Mouse (Mus musculus) liver, embryonic 16.5 days (tissue): ENCODE data around the gene Dusp15. TPM values are rescaled to one million over a fixed set of nuclear protein-coding genes. Genes with fewer than 3 reads are reported as not detected.

ENCODE experiments used
- ATAC-seq: fragments of 200-750 bp; cut with Nextera tagmentation; 2 replicates; pipeline ENCODE4 v1.8.0; 2017; ENCODE audit warnings: low read depth, mild to moderate bottlenecking, moderate number of reproducible peaks, moderate library complexity
- H3K27ac ChIP-seq: fragments of 300-500 bp; sonication (generic); 2 replicates; pipeline ENCODE4 v1.5.1; 2014; ENCODE audit warnings: mild to moderate bottlenecking, low read length
- H3K27me3 ChIP-seq: fragments of 300-500 bp; sonication (generic); 2 replicates; pipeline ENCODE4 v1.6.1; 2014; ENCODE audit warnings: low read depth, low read length, mixed read lengths; ENCODE audit not compliant: control insufficient read depth, insufficient read depth
- H3K36me3 ChIP-seq: fragments of 300-500 bp; sonication (generic); 2 replicates; pipeline ENCODE4 v1.6.1; 2014; ENCODE audit warnings: mild to moderate bottlenecking; ENCODE audit not compliant: control insufficient read depth, insufficient read depth
- H3K4me1 ChIP-seq: fragments of 300-500 bp; sonication (generic); 2 replicates; pipeline ENCODE4 v1.6.1; 2014; ENCODE audit warnings: low read depth, low read length, mixed read lengths; ENCODE audit not compliant: control insufficient read depth
- H3K4me2 ChIP-seq: fragments of 300-500 bp; sonication (generic); 2 replicates; pipeline ENCODE4 v1.6.1; 2014; ENCODE audit warnings: low read depth, low read length, mixed read lengths
- H3K4me3 ChIP-seq: fragments of 300-500 bp; sonication (generic); 2 replicates; pipeline ENCODE4 v1.5.1; 2014; ENCODE audit warnings: low read depth, mild to moderate bottlenecking, low read length
- H3K9ac ChIP-seq: fragments of 300-500 bp; sonication (generic); 2 replicates; pipeline ENCODE4 v1.6.1; 2014; ENCODE audit warnings: low read depth, low read length
- H3K9me3 ChIP-seq: fragments of 300-500 bp; sonication (generic); replicated peaks from 2 replicates; pipeline ENCODE4 v1.6.1; 2016; ENCODE audit warnings: low read length; ENCODE audit not compliant: control insufficient read depth
- WGBS: fragments of 180-500 bp; shearing (Covaris S2); extraction: QIAGEN DNeasy Blood & Tissue Kit; methylation state at CpG from one replicate; pipeline ENCODE4 v1.1.7; 2014; ENCODE audit not compliant: insufficient replicate concordance; 5-methylcytosine and 5-hydroxymethylcytosine counted together
- polyA plus RNA-seq: library from polyadenylated mRNA; unstranded; fragments of >200 nt; fragmentation: Nextera tagmentation; extraction: Ambion mirVana; gene quantifications from 2 replicates; pipeline ENCODE4 v1.2.1, GENCODE M21; 2015

The Dusp15 gene
- polyA plus RNA-seq, 1 experiment from 2014 or later, result not detected

DNA sequence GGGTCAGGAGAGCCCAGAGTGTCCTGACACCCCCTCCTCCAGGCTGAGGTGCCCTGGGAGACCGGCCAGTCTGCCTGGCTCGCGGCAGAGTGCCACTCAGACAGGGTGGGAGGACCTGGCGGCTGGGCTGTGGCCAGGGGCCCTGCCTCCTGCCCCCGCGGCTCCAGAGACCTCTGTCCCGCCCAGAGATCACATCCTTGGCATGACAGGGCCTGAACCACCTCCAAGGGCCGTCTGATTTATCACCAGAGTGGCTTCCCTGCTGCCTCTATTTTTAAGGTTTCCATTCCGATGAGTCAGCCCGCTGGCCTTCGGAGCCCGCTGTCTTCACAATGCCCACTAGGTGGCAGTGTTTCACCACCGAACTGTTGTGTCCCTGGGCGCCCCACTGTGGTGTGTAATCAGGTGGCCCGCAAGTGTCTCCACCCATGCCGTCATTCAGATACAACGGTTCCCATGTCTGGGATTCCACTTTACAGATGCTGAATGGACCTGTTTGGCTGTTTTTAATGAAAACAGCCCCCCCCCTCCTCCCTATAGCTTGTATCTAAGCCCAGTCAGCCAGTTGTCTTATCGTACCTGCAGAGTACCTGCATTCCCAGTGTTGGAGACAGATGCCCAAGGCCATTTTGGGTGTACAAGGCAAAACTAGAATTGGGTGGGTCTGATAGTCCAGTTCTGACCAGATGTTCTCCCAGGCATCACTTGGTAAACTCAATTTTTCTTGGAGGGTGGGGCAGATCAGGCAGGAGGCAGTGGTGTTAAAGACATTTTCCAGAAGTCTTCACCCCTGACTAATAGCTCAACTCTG, 37.0 kb downstream of the Dusp15 start:
- H3K9me3 ChIP-seq, result no peaks in the 10 kb centered on the region
- no peak overlapping the region for H3K4me3 ChIP-seq
- ATAC-seq, result peak; percentile 55; the same call in 1 of the 2 replicates
- H3K27ac ChIP-seq, result no peak overlapping the region
- WGBS, result 2% methylated on average over 18 of the region's 18 CpGs
- no peak overlapping the region for H3K4me2 ChIP-seq
- no peak overlapping the region for H3K9ac ChIP-seq
- H3K36me3 ChIP-seq, result no peaks in the 10 kb centered on the region
- peaks cover 3% of the 10 kb centered on the region; the same call in 1 of the 2 replicates for H3K4me1 ChIP-seq
- peaks cover 31% of the 10 kb centered on the region for H3K27me3 ChIP-seq

DNA sequence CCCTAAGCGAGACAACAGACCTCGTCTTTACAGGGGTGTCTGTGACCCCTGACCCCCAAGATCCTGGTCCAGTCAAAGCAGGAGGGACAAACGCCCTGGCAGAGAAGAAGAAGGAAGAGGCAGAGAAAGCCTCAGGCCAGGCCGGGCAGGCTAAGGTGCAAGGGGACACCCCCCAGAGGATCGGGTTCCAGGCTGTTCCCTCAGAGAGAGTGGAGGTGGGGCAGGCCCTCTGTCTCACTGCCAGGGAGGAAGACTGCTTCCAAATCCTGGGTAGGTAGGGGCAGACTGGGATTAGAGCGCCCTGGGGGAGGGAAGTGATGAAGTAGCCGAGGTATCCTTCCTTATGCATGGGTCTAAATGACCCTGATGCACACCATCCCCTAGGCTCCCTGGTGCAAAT, 38.0 kb downstream of the Dusp15 start:
- H3K4me2 ChIP-seq, result no peak overlapping the region
- peaks cover 31% of the 10 kb centered on the region for H3K27me3 ChIP-seq
- 31% methylated on average over 7 of the region's 7 CpGs for WGBS
- H3K27ac ChIP-seq, result no peak overlapping the region
- H3K4me1 ChIP-seq, result peaks cover 3% of the 10 kb centered on the region; the same call in 1 of the 2 replicates
- no peak overlapping the region for H3K9ac ChIP-seq
- H3K4me3 ChIP-seq, result no peak overlapping the region
- no peaks in the 10 kb centered on the region for H3K36me3 ChIP-seq
- H3K9me3 ChIP-seq, result no peaks in the 10 kb centered on the region
- no peak for ATAC-seq

DNA sequence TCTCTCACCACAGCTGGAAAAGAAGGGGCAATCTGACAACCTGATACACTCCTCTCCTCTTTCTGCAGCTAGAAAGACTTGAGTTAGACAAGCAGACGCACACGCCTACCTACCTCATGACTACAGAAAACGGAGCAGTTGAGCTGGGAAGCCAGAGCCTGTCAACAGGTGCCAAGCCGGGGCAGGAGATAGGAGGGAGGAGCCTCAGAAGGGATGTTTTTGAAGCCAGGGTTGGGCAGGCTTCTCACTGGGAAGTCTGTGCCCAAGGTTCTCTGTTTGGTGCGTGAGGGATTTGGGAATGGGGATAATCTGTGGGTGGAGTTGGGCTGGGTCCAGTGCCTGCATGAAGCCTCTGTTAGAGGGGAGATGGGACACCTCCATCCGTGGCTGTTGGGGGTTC, 40.1 kb downstream of the Dusp15 start:
- peaks cover 3% of the 10 kb centered on the region; the same call in 1 of the 2 replicates for H3K4me1 ChIP-seq
- 21% methylated on average over 6 of the region's 6 CpGs for WGBS
- ATAC-seq, result no peak

DNA sequence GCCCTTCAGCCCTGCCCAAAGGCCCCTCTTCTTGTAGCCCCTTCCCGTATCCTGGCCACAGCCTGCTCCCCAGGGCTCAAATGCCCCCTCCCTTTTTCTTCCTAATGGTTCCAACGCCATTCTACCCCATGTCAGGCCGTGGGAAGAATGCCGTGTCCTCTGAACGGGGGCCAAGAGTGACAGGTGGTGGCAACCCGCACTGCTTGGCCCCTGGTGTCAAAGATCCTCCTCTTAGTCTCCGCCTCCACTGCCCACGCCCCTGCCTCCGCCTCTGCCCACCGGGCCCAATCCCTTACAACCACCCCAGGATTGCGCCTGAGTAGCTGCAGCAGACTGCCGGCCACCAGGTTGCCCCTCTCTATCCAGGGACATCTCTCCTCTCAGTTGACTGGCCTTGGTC, 40.5 kb downstream of the Dusp15 start, which contains the start of gene Mylk2:
TSS of gene Mylk2 (plus strand) at position 322 of the 400 bp plus-strand sequence.
- H3K4me2 ChIP-seq, result no peak within 1 kb of the TSS
- H3K9me3 ChIP-seq, result no peaks in the 10 kb centered on the region
- H3K27me3 ChIP-seq, result peaks cover 31% of the 10 kb centered on the region
- WGBS, result 22% methylated on average over 12 of the region's 12 CpGs
- ATAC-seq, result no peak
- no peak within 1 kb of the TSS for H3K4me3 ChIP-seq
- H3K4me1 ChIP-seq, result peaks cover 3% of the 10 kb centered on the region; the same call in 1 of the 2 replicates
- no peak within 1 kb of the TSS for H3K27ac ChIP-seq
- H3K36me3 ChIP-seq, result no peaks in the 10 kb centered on the region
- no peak within 1 kb of the TSS for H3K9ac ChIP-seq

More for the DNA sequence above, 40.1 kb downstream of the Dusp15 start:
- Histone ChIP-seq H3K4me2 (no peak overlapping the region), H3K27ac (no peak overlapping the region), H3K4me3 (no peak overlapping the region), H3K27me3 (peaks cover 31% of the 10 kb centered on the region), H3K9me3 (no peaks in the 10 kb centered on the region), H3K9ac (no peak overlapping the region), H3K36me3 (no peaks in the 10 kb centered on the region)

DNA sequence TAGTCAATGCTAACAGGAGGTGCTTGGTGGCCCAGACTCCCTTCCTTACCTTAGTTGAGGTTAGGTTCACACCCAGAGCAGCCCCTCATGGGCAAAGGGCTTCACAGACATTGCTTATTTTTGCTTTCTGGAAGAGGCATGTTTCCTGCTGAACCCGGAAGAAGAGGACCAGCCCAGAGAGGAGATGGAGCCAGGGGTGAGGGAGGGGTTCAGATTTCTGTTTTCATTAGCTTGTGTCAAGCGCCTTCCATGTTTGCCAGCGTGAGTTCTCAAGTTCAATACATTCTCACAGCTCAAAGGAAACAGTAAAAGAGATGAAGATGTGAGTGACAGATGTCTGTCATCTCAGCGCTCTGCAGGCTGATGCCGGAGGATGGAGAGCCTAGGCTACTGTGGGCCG, 41.6 kb downstream of the Dusp15 start:
- no peak for ATAC-seq
- Histone ChIP-seq H3K36me3 (no peaks in the 10 kb centered on the region), H3K9ac (no peak overlapping the region), H3K9me3 (no peaks in the 10 kb centered on the region), H3K4me1 (peaks cover 3% of the 10 kb centered on the region; the same call in 1 of the 2 replicates), H3K4me3 (no peak overlapping the region), H3K4me2 (no peak overlapping the region), H3K27me3 (peaks cover 28% of the 10 kb centered on the region), H3K27ac (no peak overlapping the region)
- WGBS, result 65% methylated on average over 6 of the region's 6 CpGs

DNA sequence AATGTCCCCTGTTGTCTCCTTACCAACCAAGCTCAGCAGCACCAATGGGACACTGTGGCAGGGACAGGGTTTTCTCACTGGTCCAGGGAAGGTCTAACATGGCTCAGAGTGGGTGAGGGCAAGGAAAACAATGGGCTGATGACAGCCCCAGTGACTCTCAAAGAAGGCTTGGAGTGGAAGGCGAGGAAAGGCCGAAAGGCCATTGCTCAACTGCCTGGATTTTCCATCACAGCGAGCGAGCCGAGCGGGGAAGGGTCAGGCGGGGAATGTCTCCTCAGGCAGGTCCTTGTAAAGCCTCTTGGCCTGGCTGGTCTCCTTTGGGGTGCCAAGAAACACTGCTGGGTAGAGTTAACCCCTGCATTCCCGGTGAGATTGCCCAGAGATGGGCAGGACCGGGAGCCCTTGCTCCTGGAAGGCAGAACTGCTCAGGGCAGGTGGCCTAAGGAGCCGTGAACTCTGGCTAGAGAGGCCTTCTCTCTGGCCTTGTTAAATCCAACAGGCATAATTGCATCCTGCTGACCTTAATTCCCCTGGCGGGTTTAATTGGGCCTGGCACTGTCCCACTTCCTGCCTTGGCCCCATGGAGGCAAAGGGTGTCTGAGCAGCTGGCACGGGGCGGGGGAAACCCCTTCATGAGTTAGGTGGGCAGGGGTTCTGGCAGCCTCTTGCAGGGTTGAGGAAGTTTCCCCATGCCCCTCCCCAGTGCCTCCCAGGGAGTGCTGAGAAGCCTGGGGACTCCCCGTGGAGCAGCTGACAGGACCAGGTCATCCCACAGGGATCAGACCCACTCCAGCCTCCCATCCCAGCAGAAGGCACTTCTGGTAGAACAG, 44.2 kb downstream of the Dusp15 start:
- no peak overlapping the region for H3K27ac ChIP-seq
- no peak overlapping the region for H3K4me3 ChIP-seq
- WGBS, result 69% methylated on average over 14 of the region's 14 CpGs
- H3K36me3 ChIP-seq, result no peaks in the 10 kb centered on the region
- peaks cover 13% of the 10 kb centered on the region for H3K27me3 ChIP-seq
- H3K9me3 ChIP-seq, result no peaks in the 10 kb centered on the region
- H3K4me1 ChIP-seq, result no peaks in the 10 kb centered on the region
- H3K4me2 ChIP-seq, result no peak overlapping the region
- no peak for ATAC-seq
- no peak overlapping the region for H3K9ac ChIP-seq

DNA sequence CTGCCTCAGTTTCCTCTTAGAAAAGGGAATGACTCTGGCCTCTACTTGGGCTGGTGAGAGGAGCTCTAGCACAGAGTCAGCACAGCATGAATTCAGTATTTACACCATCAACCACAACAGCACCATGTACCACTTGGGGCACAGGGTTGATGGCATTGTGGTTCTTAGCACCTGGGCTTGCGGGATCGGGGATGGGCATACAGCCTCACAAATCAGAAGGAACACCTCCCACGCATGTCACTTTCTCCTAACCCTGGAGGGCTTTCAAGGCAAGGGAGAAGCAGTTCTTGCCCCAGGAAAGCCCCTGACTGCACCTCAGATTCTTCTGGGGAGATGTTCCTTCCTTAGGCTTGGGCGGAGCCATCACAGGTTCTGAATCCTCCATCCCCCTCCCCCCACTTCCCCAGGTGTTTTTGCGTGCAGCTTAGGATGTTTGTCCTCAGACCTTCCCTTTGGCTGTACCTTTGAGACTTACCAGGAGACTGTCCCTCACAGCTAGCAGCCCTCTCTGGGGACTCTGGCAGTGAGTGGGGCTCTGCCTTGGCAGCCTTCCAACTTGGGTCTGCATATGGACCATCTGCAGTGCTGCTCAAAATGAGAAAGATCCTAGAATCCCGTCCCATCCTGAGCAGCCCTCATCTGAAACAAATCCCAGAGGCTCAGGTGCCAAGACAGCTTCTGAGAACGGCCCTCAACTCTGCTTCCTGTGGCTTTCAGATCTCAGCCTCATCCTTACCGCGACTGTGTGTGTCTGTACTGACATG, 45.0 kb downstream of the Dusp15 start:
- peaks cover 6% of the 10 kb centered on the region for H3K27me3 ChIP-seq
- H3K4me1 ChIP-seq, result no peaks in the 10 kb centered on the region
- no peak overlapping the region for H3K27ac ChIP-seq
- H3K4me3 ChIP-seq, result no peak overlapping the region
- H3K9me3 ChIP-seq, result no peaks in the 10 kb centered on the region
- ATAC-seq, result no peak
- H3K4me2 ChIP-seq, result no peak overlapping the region
- no peak overlapping the region for H3K9ac ChIP-seq
- 46% methylated on average over 9 of the region's 9 CpGs for WGBS
- H3K36me3 ChIP-seq, result no peaks in the 10 kb centered on the region

DNA sequence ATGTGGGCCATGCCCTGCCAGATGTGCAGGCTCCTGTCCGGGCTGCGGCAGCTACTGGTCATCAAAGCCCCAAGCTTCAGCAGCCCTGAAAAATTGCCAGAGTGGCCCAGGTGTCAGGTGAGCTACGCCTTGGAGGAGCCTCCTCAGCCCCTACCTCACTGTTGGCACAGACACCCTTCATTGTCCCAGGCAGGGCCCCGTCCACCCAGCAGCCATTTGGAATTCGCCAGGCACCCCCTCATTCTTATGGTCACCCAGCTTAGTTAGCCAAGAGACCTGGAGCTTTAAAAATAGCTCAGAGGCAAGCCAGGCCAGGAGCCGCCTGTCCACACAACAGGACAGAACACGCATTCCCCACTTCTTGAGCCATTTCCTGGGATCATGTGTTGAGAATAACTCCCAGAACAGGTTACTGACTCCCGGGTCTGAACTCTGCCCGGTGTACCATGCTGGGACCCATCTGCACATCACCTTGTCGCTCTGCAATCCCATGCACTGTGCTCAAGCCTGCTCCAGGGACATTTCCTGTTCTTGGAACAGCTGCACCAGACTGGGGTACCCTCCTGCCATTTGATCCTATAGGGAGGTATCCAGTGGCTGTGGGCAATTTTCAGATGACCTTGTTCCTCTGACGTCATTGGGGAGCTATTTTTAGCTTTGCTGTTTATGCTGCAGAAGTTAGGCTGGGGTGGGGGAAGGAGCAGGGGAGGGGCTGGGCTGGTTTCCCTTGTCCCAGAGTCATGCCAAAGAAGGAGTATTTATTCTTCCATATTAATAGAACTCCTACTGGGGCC, 46.3 kb downstream of the Dusp15 start:
- no peak overlapping the region for H3K4me2 ChIP-seq
- H3K27ac ChIP-seq, result no peak overlapping the region
- no peak overlapping the region for H3K9ac ChIP-seq
- WGBS, result 50% methylated on average over 11 of the region's 11 CpGs
- no peaks in the 10 kb centered on the region for H3K4me1 ChIP-seq
- no peaks in the 10 kb centered on the region for H3K36me3 ChIP-seq
- ATAC-seq, result no peak
- H3K9me3 ChIP-seq, result no peaks in the 10 kb centered on the region
- H3K4me3 ChIP-seq, result no peak overlapping the region
- 0 out of 2 replicates have a peak, but pooled peaks cover 2% of the 10 kb centered on the region for H3K27me3 ChIP-seq
